Mouse (Mus musculus) liver, adult 2 months (tissue): Measurements from ENCODE around the gene Tor1aip1. TPM values are rescaled to one million over a fixed set of nuclear protein-coding genes. Genes with fewer than 3 reads are reported as not detected.

ENCODE experiments used
- DNase-seq: peaks from one replicate; pipeline ENCODE4 v3.0.0-alpha.2; 2011; ENCODE audit warnings: low read depth, low spot score; ENCODE audit errors: extremely low read depth
- H3K27ac ChIP-seq: fragments of 200-500 bp; replicated peaks from 2 replicates; pipeline ENCODE4 v1.5.1; 2012; ENCODE audit warnings: low read depth, mild to moderate bottlenecking, control low read depth, inconsistent platforms, low read length; ENCODE audit not compliant: insufficient read depth
- H3K27me3 ChIP-seq: fragments of 200-500 bp; 2 replicates; pipeline ENCODE4 v1.6.1; 2012; ENCODE audit warnings: mild to moderate bottlenecking, moderate library complexity, low read length, inconsistent platforms; ENCODE audit not compliant: control insufficient read depth, insufficient read depth
- H3K36me3 ChIP-seq: fragments of 200-500 bp; 2 replicates; pipeline ENCODE4 v1.6.1; 2012; ENCODE audit warnings: low read length, inconsistent platforms; ENCODE audit not compliant: control insufficient read depth, insufficient read depth
- H3K4me1 ChIP-seq: fragments of 200-500 bp; 2 replicates; pipeline ENCODE4 v1.6.1; 2011; ENCODE audit warnings: low read length; ENCODE audit not compliant: control insufficient read depth, insufficient read depth
- H3K4me3 ChIP-seq: fragments of 200-500 bp; 2 replicates; pipeline ENCODE4 v1.5.1; 2011; ENCODE audit warnings: low read depth, mild to moderate bottlenecking, control low read depth, low read length, moderate library complexity; ENCODE audit not compliant: insufficient read depth
- H3K79me2 ChIP-seq: fragments of 200-500 bp; 2 replicates; pipeline ENCODE4 v1.6.1; 2012; ENCODE audit warnings: inconsistent platforms, mild to moderate bottlenecking, low read length, moderate library complexity; ENCODE audit not compliant: control insufficient read depth, insufficient read depth
- H3K9ac ChIP-seq: fragments of 200-500 bp; 2 replicates; pipeline ENCODE4 v1.6.1; 2012; ENCODE audit warnings: low read depth, mild to moderate bottlenecking, control low read depth, inconsistent platforms, low read length
- CTCF ChIP-seq: fragments of 200-500 bp; IDR thresholded peaks from 2 replicates; pipeline ENCODE4 v1.5.1; 2011; ENCODE audit warnings: low read depth, low read length, control low read depth
- POLR2A ChIP-seq: fragments of 200-500 bp; IDR thresholded peaks from 2 replicates; pipeline ENCODE4 v1.6.1; 2011; ENCODE audit warnings: low read length, control low read depth; ENCODE audit not compliant: insufficient read depth; ENCODE audit errors: extremely low read depth
- WGBS: fragments of 180-500 bp; shearing (Covaris S2); methylation state at CpG from one replicate; pipeline ENCODE4 v1.1.7; 2018; 5-methylcytosine and 5-hydroxymethylcytosine counted together
- polyA plus RNA-seq: library from polyadenylated mRNA; depleted of rRNA; stranded (reverse); fragments of >200 nt; gene quantifications from 2 replicates; pipeline ENCODE4 v1.2.3, GENCODE M21; 2012
- total RNA-seq: library from RNA; depleted of rRNA; stranded (reverse); fragments of >200 nt; gene quantifications from 2 replicates; pipeline ENCODE4 v1.2.3, GENCODE M21; 2014

Tor1aip1 gene
- total and polyA plus RNA-seq, 2 experiments, result 25.7 to 26.4 TPM

GRCm38 (mm10) chr1:156073169-156073821, 37.0 kb upstream of the Tor1aip1 start:
- H3K27me3 ChIP-seq, result no peaks in the 10 kb centered on the region
- H3K36me3 ChIP-seq, result no peaks in the 10 kb centered on the region
- H3K79me2 ChIP-seq, result no peaks in the 10 kb centered on the region
- peak; percentile 93 for DNase-seq
- H3K27ac ChIP-seq, result peak overlapping the region; percentile 93
- no peak overlapping the region for H3K4me3 ChIP-seq
- peak overlapping the region; percentile 30 for H3K9ac ChIP-seq
- TF ChIP-seq CTCF (no peak), POLR2A (peak; percentile 27; the same call in 1 of the 2 replicates)
- H3K4me1 ChIP-seq, result peaks cover 23% of the 10 kb centered on the region
- 28% methylated on average over 15 of the region's 15 CpGs for WGBS

- Histone ChIP-seq H3K79me2 (no peaks in the 10 kb centered on the region), H3K27me3 (no peaks in the 10 kb centered on the region), H3K27ac (no peak overlapping the region), H3K4me1 (peaks cover 23% of the 10 kb centered on the region), H3K9ac (no peak overlapping the region), H3K36me3 (peaks cover 9% of the 10 kb centered on the region), H3K4me3 (no peak overlapping the region)
- 79% methylated on average over 14 of the region's 14 CpGs for WGBS
- TF ChIP-seq CTCF, result no peak
- TF ChIP-seq POLR2A, result no peak
- DNase-seq, result no peak
These were observed 33.8 kb upstream of the Tor1aip1 start for GRCm38 (mm10) chr1:156070106-156070505.

- no peak overlapping the region for H3K9ac ChIP-seq
- TF ChIP-seq POLR2A (no peak), CTCF (no peak)
- DNase-seq, result no peak
- peaks cover 38% of the 10 kb centered on the region for H3K36me3 ChIP-seq
- no peak overlapping the region; the same call in 1 of the 2 replicates for H3K27ac ChIP-seq
- H3K27me3 ChIP-seq, result no peaks in the 10 kb centered on the region
- 51% methylated on average over 3 of the region's 3 CpGs for WGBS
- no peak overlapping the region for H3K4me3 ChIP-seq
- H3K79me2 ChIP-seq, result no peaks in the 10 kb centered on the region
- no peaks in the 10 kb centered on the region for H3K4me1 ChIP-seq
These were observed 29.9 kb upstream of the Tor1aip1 start for GRCm38 (mm10) chr1:156066133-156066532.

GRCm38 (mm10) chr1:156062193-156062592, 25.9 kb upstream of the Tor1aip1 start:
- 39% methylated on average over 4 of the region's 4 CpGs for WGBS

GRCm38 (mm10) chr1:156058207-156058606, 21.9 kb upstream of the Tor1aip1 start:
- TF ChIP-seq CTCF, result no peak
- TF ChIP-seq POLR2A, result no peak
- no peaks in the 10 kb centered on the region for H3K27me3 ChIP-seq
- peaks cover 9% of the 10 kb centered on the region for H3K4me1 ChIP-seq
- H3K27ac ChIP-seq, result no peak overlapping the region
- peak; percentile 51 for DNase-seq
- peaks cover 63% of the 10 kb centered on the region for H3K36me3 ChIP-seq
- H3K9ac ChIP-seq, result no peak overlapping the region
- H3K4me3 ChIP-seq, result no peak overlapping the region
- 26% methylated on average over 2 of the region's 2 CpGs for WGBS
- peaks cover 6% of the 10 kb centered on the region; the same call in 1 of the 2 replicates for H3K79me2 ChIP-seq

More at GRCm38 (mm10) chr1:156062193-156062592, 25.9 kb upstream of the Tor1aip1 start:
- Histone ChIP-seq H3K4me1 (peaks cover 2% of the 10 kb centered on the region; the same call in 1 of the 2 replicates), H3K4me3 (no peak overlapping the region), H3K79me2 (no peaks in the 10 kb centered on the region; the same call in 1 of the 2 replicates), H3K9ac (no peak overlapping the region), H3K36me3 (peaks cover 51% of the 10 kb centered on the region), H3K27ac (no peak overlapping the region), H3K27me3 (no peaks in the 10 kb centered on the region)
- TF ChIP-seq POLR2A (no peak), CTCF (no peak)
- DNase-seq, result no peak

- no peak for DNase-seq
These were observed 10.4 kb upstream of the Tor1aip1 start for GRCm38 (mm10) chr1:156046688-156047087.

More at GRCm38 (mm10) chr1:156046688-156047087, 10.4 kb upstream of the Tor1aip1 start:
- no peak overlapping the region for H3K9ac ChIP-seq
- H3K4me1 ChIP-seq, result peaks cover 29% of the 10 kb centered on the region
- TF ChIP-seq CTCF, result no peak
- TF ChIP-seq POLR2A, result no peak
- no peak overlapping the region for H3K27ac ChIP-seq
- peaks cover 64% of the 10 kb centered on the region for H3K36me3 ChIP-seq
- H3K79me2 ChIP-seq, result peaks cover 55% of the 10 kb centered on the region; the same call in 1 of the 2 replicates
- 60% methylated on average over 3 of the region's 3 CpGs for WGBS
- no peak overlapping the region for H3K4me3 ChIP-seq
- H3K27me3 ChIP-seq, result no peaks in the 10 kb centered on the region
